Comparison of ENCODE assay signal across 30 mouse cellular contexts in the genomic region with DNA sequence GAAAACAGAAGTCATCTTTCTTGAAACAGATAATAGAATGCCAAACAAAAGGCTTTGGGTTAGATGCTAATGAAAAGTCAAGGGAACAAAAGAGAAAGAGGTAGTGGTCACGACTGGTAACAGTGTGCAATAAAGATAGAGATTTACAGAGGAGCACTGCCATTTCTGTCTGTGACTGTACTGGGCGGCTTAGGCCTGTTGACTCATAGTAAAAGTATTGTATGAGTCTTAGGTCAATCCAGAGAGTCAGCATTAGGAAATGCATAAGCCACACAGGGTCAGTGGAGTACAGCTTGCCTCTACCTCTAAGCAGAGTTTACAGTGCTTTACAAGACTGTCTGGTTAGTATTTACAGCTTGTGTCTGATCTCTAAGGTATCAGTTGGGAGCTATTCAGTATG. TPM values are rescaled to one million over a fixed set of nuclear protein-coding genes. Genes with fewer than 3 reads are reported as not detected.
A peak's percentile ranks its signal among the peaks of the same experiment; 100 is the strongest.
DNase-seq lines count a peak whose midpoint lies in the region; ATAC-seq lines count a peak whose summit lies in the region.
"Had no signal": no experiment of that assay in that cellular context is flagged by ENCODE, and none has a peak within 500 bp of the region (broad histone marks: within the 10 kb centered on the region; RNA-seq: fewer than 3 reads in every experiment).

No protein-coding gene starts in this region.

- no peaks in the 10 kb centered on the region for H3K36me3 ChIP-seq in intestine, embryonic 15.5 days
- H3K36me3 ChIP-seq: embryonic facial prominence, embryonic 13.5 days; limb, embryonic 12.5 days; midbrain, embryonic 10.5 days; neural tube, embryonic 15.5 days had no signal

- no peak overlapping the region for H3K4me2 ChIP-seq in intestine, embryonic 15.5 days (replicated peaks)
- H3K4me2 ChIP-seq: embryonic facial prominence, embryonic 13.5 days; hindbrain, embryonic 14.5 days; limb, embryonic 12.5 days; liver, embryonic 11.5 days; neural tube, embryonic 15.5 days had no signal

- H3K4me1 ChIP-seq in intestine, embryonic 15.5 days (replicated peaks), result peaks cover 2% of the 10 kb centered on the region; the same call in 1 of the 2 replicates
- H3K4me1 ChIP-seq: midbrain, embryonic 10.5 days had no signal

- H3K27me3 ChIP-seq in intestine, embryonic 15.5 days (replicated peaks), result no peaks in the 10 kb centered on the region
- H3K27me3 ChIP-seq: embryonic facial prominence, embryonic 13.5 days; limb, embryonic 12.5 days; neural tube, embryonic 15.5 days had no signal

- no peak overlapping the region for H3K27ac ChIP-seq in intestine, embryonic 15.5 days
- H3K27ac ChIP-seq: embryonic facial prominence, embryonic 13.5 days; heart, adult 2 months; hindbrain, embryonic 14.5 days; layer of hippocampus, adult 2 months; limb, embryonic 12.5 days; midbrain, embryonic 10.5 days; neural tube, embryonic 15.5 days had no signal

- peak; percentile 50 for ATAC-seq in intestine, embryonic 15.5 days
- ATAC-seq in erythroblast, adult 5-6 weeks (replicated peaks; ENCODE audit: low FRiP score, poor library complexity, severe bottlenecking), result no peak
- ATAC-seq: forebrain, embryonic 16.5 days; inflammation-experienced regulatory T-cells, adult 6 months; liver, postnatal 0 days; midbrain, embryonic 16.5 days had no signal

- WGBS in intestine, embryonic 15.5 days, result 63% methylated on average over 2 of the region's 2 CpGs

- H3K9ac ChIP-seq in intestine, embryonic 15.5 days, result no peak overlapping the region
- H3K9ac ChIP-seq: embryonic facial prominence, embryonic 13.5 days; hindbrain, embryonic 14.5 days; limb, embryonic 12.5 days; liver, postnatal 0 days; neural tube, embryonic 15.5 days had no signal

- peak; percentile 11 for DNase-seq in adrenal gland, postnatal 14 days
- DNase-seq in adrenal gland, postnatal 25 days, result no peak
- DNase-seq in Muller cell, postnatal 12 days (ENCODE audit: inconsistent ontology term), result peak; percentile 34
- DNase-seq in thymus, postnatal 0 days (ENCODE audit: low spot score), result no peak
- DNase-seq in urinary bladder, postnatal 14 days (ENCODE audit: low spot score), result no peak
- DNase-seq: cerebellum, adult 8-10 months; cerebellum, postnatal 36 days; embryo, embryonic 11 days; gastrocnemius, postnatal 36 days; heart, adult 2 months; heart, postnatal 36 days; kidney, postnatal 25 days; layer of hippocampus, postnatal 36 days; liver, postnatal 0 days; lung, postnatal 10 days; right cerebral cortex, adult 18-20 months; right cerebral cortex, postnatal 4 days; thymus, postnatal 36 days had no signal

- no peaks in the 10 kb centered on the region for H3K9me3 ChIP-seq in intestine, embryonic 15.5 days
- H3K9me3 ChIP-seq: embryonic facial prominence, embryonic 13.5 days; limb, embryonic 12.5 days; midbrain, embryonic 10.5 days; neural tube, embryonic 15.5 days had no signal

- no peak overlapping the region for H3K4me3 ChIP-seq in intestine, embryonic 15.5 days (replicated peaks)
- H3K4me3 ChIP-seq: embryonic facial prominence, embryonic 13.5 days; heart, adult 2 months; layer of hippocampus, adult 2 months; limb, embryonic 12.5 days; midbrain, embryonic 10.5 days; neural tube, embryonic 15.5 days had no signal

RNA-seq across cellular contexts. Expression of gene Frk, which starts 24.6 kb away (rescaled TPM):
- 8.5 and 8.6 TPM in 2 replicates for total RNA-seq in adrenal gland, postnatal 14 days (2021)
- 14.7 and 21.2 TPM in 2 replicates for total RNA-seq in adrenal gland, postnatal 25 days (2021)
- 19.9 and 20.3 TPM in 2 replicates for polyA plus RNA-seq in intestine, embryonic 15.5 days (2015; fragmentation: Nextera tagmentation; extraction: Ambion mirVana)
- total RNA-seq in erythroblast, adult 5-6 weeks (2015; ENCODE audit: low replicate concordance), result not detected in 2 replicates
- total RNA-seq in erythroblast, adult 5-6 weeks (2017; ENCODE audit: low replicate concordance), result not detected in 2 replicates
- polyA plus RNA-seq in thymus, postnatal 0 days (2015; fragmentation: Nextera tagmentation; extraction: Ambion mirVana), result 0.98 and 1.3 TPM in 2 replicates
- polyA plus RNA-seq: inflammation-experienced regulatory T-cells, adult 6 months had no signal

Comparison
In these comparisons a context has a peak if more than half of its experiments do, and no peak if none do; other contexts are left out.
1. DNase-seq: peak in adrenal gland, postnatal 14 days (single experiment) and Muller cell, postnatal 12 days (single experiment); none in adrenal gland, postnatal 25 days (single experiment), thymus, postnatal 0 days (single experiment) and urinary bladder, postnatal 14 days (single experiment).